Comparison of ENCODE assay signal across 8 mouse cellular contexts in the genomic region with DNA sequence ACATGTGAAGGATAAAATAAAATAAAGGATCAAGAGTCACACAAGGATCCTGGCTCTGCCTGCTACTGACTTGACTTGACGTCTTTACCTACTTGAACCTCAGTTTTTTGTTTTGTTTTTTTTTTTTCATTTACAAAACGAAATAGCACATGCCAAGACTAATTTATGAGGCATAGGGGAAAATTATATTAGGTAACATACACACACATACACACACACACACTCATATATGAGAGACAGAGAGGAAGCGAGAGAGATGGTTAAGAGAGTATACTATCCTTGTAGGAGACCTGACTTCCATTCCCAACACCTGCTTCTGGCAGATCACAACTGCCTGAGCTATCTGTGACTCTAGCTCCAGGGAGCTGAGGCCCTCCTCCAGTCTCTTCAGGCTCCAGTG. TPM values are rescaled to one million over a fixed set of nuclear protein-coding genes. Genes with fewer than 3 reads are reported as not detected.
A peak's percentile ranks its signal among the peaks of the same experiment; 100 is the strongest.
DNase-seq lines count a peak whose midpoint lies in the region; ATAC-seq and TF ChIP-seq lines count a peak whose summit lies in the region.

A gene (minus strand): TSS at position 101 of the 400 bp plus-strand sequence.

- TF ChIP-seq CTCF in bone marrow macrophage, adult 2 months (IDR thresholded peaks at IDR 0.05; ENCODE audit: low read depth, low read length): no peak

- 87% methylated on average over 3 of the region's 3 CpGs for WGBS in large intestine, adult 2 months
- 79% methylated on average over 3 of the region's 3 CpGs for WGBS in midbrain, embryonic 14.5 days

- H3K4me2 ChIP-seq in midbrain, embryonic 14.5 days (ENCODE audit: low read length): peak within 1 kb of the TSS; percentile 85

- ATAC-seq in midbrain, embryonic 14.5 days (ENCODE audit: low FRiP score, low TSS enrichment): no peak

- H3K4me3 ChIP-seq in bone marrow macrophage, adult 2 months (ENCODE audit: insufficient read depth, low read length): no peak within 1 kb of the TSS
- H3K4me3 ChIP-seq in midbrain, embryonic 14.5 days (replicated peaks; ENCODE audit: low read depth, low read length): peak within 1 kb of the TSS; percentile 91

- H3K36me3 ChIP-seq in midbrain, embryonic 14.5 days (ENCODE audit: control insufficient read depth, insufficient read depth, low read length): peaks cover 37% of the 10 kb centered on the region

- peak within 1 kb of the TSS; percentile 98 for H3K9ac ChIP-seq in midbrain, embryonic 14.5 days (replicated peaks; ENCODE audit: low read length)

- H3K27ac ChIP-seq in bone marrow macrophage, adult 2 months (ENCODE audit: insufficient read depth, low read depth, low read length): no peak within 1 kb of the TSS
- H3K27ac ChIP-seq in midbrain, embryonic 14.5 days (replicated peaks; ENCODE audit: low read depth, low read length): no peak within 1 kb of the TSS

- H3K9me3 ChIP-seq in midbrain, embryonic 14.5 days (ENCODE audit: control insufficient read depth, low read length): no peaks in the 10 kb centered on the region

- no peak for TF ChIP-seq POLR2A in bone marrow macrophage, adult 2 months (IDR thresholded peaks at IDR 0.05; ENCODE audit: borderline replicate concordance, low read depth, low read length)

- peaks cover 13% of the 10 kb centered on the region for H3K4me1 ChIP-seq in bone marrow macrophage, adult 2 months (ENCODE audit: control insufficient read depth, insufficient read depth, low read length)
- peaks cover 18% of the 10 kb centered on the region for H3K4me1 ChIP-seq in midbrain, embryonic 14.5 days (ENCODE audit: control insufficient read depth, insufficient read depth, low read length)

- no peaks in the 10 kb centered on the region for H3K27me3 ChIP-seq in midbrain, embryonic 14.5 days (ENCODE audit: control insufficient read depth, insufficient read depth, low read length)

- no peak for DNase-seq in left cerebral cortex, adult 18-20 months (ENCODE audit: low spot score in 2 of 2)
- no peak for DNase-seq in left cerebral cortex, adult 9 months (ENCODE audit: low spot score in 2 of 2)
- DNase-seq in gonadal fat pad, adult 2 months (ENCODE audit: low read depth): no peak
- no peak for DNase-seq in large intestine, adult 2 months (ENCODE audit: low read depth, low spot score)
- no peak for DNase-seq in midbrain, embryonic 14.5 days
- DNase-seq in ovary, postnatal 14 days (ENCODE audit: low spot score): no peak
- no peak for DNase-seq in lung, postnatal 14 days

RNA-seq across cellular contexts. Expression of the gene that starts here (rescaled TPM):
- 100 to 1,000 TPM; 213 to 220 TPM for total RNA-seq in left cerebral cortex, adult 18-20 months (2021)
- polyA plus RNA-seq in bone marrow macrophage, adult 2 months (2012; ENCODE audit: insufficient read depth, insufficient read length, missing spikeins): 176 and 182 TPM in 2 replicates
- polyA plus RNA-seq in gonadal fat pad, adult 2 months (2012; rRNA removed): 48.0 and 49.8 TPM in 2 replicates
- polyA plus RNA-seq in large intestine, adult 2 months (2012; rRNA removed): 23.4 and 30.4 TPM in 2 replicates
- polyA plus RNA-seq in midbrain, embryonic 14.5 days (2014; fragmentation: Nextera tagmentation; extraction: Ambion mirVana): 140 and 143 TPM in 2 replicates
